Mouse (Mus musculus) heart, adult 2 months (tissue): ENCODE measurements around the gene Tbxas1. TPM values are rescaled to one million over a fixed set of nuclear protein-coding genes. Genes with fewer than 3 reads are reported as not detected.

Experiments used
- DNase-seq, 2 experiments: peaks; one replicate each; pipeline ENCODE4 v3.0.0; 2021
- H3K27ac ChIP-seq: fragments of 200-600 bp; 2 replicates; pipeline ENCODE4 v1.8.1; 2022
- H3K27me3 ChIP-seq: fragments of 200-500 bp; 2 replicates; pipeline ENCODE4 v1.6.1; 2012; ENCODE audit warnings: mild to moderate bottlenecking, low read length, inconsistent platforms, mixed read lengths; ENCODE audit not compliant: control insufficient read depth, insufficient read depth
- H3K36me3 ChIP-seq: fragments of 200-500 bp; 2 replicates; pipeline ENCODE4 v1.6.1; 2012; ENCODE audit warnings: low read length, inconsistent platforms; ENCODE audit not compliant: control insufficient read depth, insufficient read depth
- H3K4me1 ChIP-seq: fragments of 200-500 bp; 2 replicates; pipeline ENCODE4 v1.6.1; 2011; ENCODE audit warnings: low read length; ENCODE audit not compliant: control insufficient read depth, insufficient read depth
- H3K4me3 ChIP-seq: fragments of 200-600 bp; 2 replicates; pipeline ENCODE4 v1.8.1; 2022
- H3K79me2 ChIP-seq: fragments of 200-500 bp; replicated peaks from 2 replicates; pipeline ENCODE4 v1.6.1; 2012; ENCODE audit warnings: mild to moderate bottlenecking, inconsistent platforms, low read length, moderate library complexity, mixed read lengths; ENCODE audit not compliant: control insufficient read depth, insufficient read depth
- H3K9ac ChIP-seq: fragments of 200-500 bp; 2 replicates; pipeline ENCODE4 v1.6.1; 2012; ENCODE audit warnings: low read depth, mild to moderate bottlenecking, control low read depth, inconsistent platforms, low read length, mixed read lengths
- CTCF ChIP-seq: fragments of 200-600 bp; IDR thresholded peaks from 2 replicates; pipeline ENCODE4 v1.8.1; 2022; ENCODE audit warnings: antibody characterized with exemption, mild to moderate bottlenecking, moderate library complexity
- EP300 ChIP-seq: fragments of 200-500 bp; IDR thresholded peaks from 2 replicates; pipeline ENCODE4 v1.6.1; 2011; ENCODE audit warnings: low read depth, low read length, control low read depth; ENCODE audit not compliant: insufficient read depth
- POLR2A ChIP-seq: fragments of 200-500 bp; IDR thresholded peaks from 2 replicates; pipeline ENCODE4 v1.6.1; 2011; ENCODE audit warnings: mild to moderate bottlenecking, low read depth, low read length, control low read depth; ENCODE audit not compliant: insufficient read depth
- WGBS: fragments of 180-500 bp; shearing (Covaris S2); methylation state at CpG from one replicate; pipeline ENCODE4 v1.1.7; 2018; 5-methylcytosine and 5-hydroxymethylcytosine counted together
- intact Hi-C: fragments of 180-260 bp; cut with DNase I; formaldehyde crosslinking; loops from one replicate; pipeline ENCODE4 v1.15.1; 2025
- long read RNA-seq: library from polyadenylated mRNA; stranded (forward); transcript quantifications from one replicate; pipeline ENCODE4 v2.0.0, GENCODE M21; 2021
- polyA plus RNA-seq: library from polyadenylated mRNA; depleted of rRNA; stranded (reverse); fragments of >200 nt; gene quantifications from 2 replicates; pipeline ENCODE4 v1.2.3, GENCODE M21; 2012; rRNA removed
- total RNA-seq, 2 experiments: library from RNA; stranded (reverse); gene quantifications; 2 replicates each; pipeline ENCODE4 v1.2.3; 2021

Gene Tbxas1
- total RNA-seq = 1 to 10 TPM; 2.1 to 2.7 TPM
- 1.9 and 2.7 TPM in 2 replicates for polyA plus RNA-seq
- long read RNA-seq = 0 reads

- peak; percentile 21 to 71 for DNase-seq
- H3K79me2 ChIP-seq = no peaks in the 10 kb centered on the region
- H3K36me3 ChIP-seq = no peaks in the 10 kb centered on the region
- H3K27ac ChIP-seq = peak within 1 kb of the TSS; percentile 90
- intact Hi-C loops = loop anchor here (1.0 to 10.0 kb wide), 4 partner anchors 36 to 341 kb away; partner anchors contain the start of gene Fmc1
- no peaks in the 10 kb centered on the region; the same call in 1 of the 2 replicates for H3K27me3 ChIP-seq
- peak within 1 kb of the TSS; percentile 76 for H3K4me3 ChIP-seq
- TF ChIP-seq CTCF (no peak), EP300 (no peak), POLR2A (no peak)
- no peaks in the 10 kb centered on the region; the same call in 1 of the 2 replicates for H3K4me1 ChIP-seq
- WGBS = 4% methylated on average over 76 of the region's 77 CpGs
- H3K9ac ChIP-seq = peak within 1 kb of the TSS; percentile 99
Measured at GRCm38 (mm10) chr6:38875258-38876070, at the start of gene Tbxas1. Gene Tbxas1, plus strand, starts transcription at chr6:38875404.

- H3K27ac ChIP-seq = no peak overlapping the region
Measured at GRCm38 (mm10) chr6:38825886-38826285, 49.3 kb upstream of the Tbxas1 start.

GRCm38 (mm10) chr6:38826857-38827256 lies 48.3 kb upstream of the Tbxas1 start:
- no peak for TF ChIP-seq EP300
- TF ChIP-seq POLR2A = no peak
- no peak for TF ChIP-seq CTCF
- no peak overlapping the region for H3K4me3 ChIP-seq

More at GRCm38 (mm10) chr6:38825886-38826285, 49.3 kb upstream of the Tbxas1 start:
- DNase-seq = no peak
- Histone ChIP-seq H3K4me1 (peaks cover 2% of the 10 kb centered on the region), H3K4me3 (no peak overlapping the region), H3K79me2 (peaks cover 1% of the 10 kb centered on the region), H3K36me3 (peaks cover 5% of the 10 kb centered on the region), H3K9ac (no peak overlapping the region), H3K27me3 (no peaks in the 10 kb centered on the region)
- intact Hi-C loops = no loop called here
- TF ChIP-seq POLR2A (no peak), EP300 (no peak), CTCF (no peak)

GRCm38 (mm10) chr6:38827435-38827834 lies 47.8 kb upstream of the Tbxas1 start:
- no peak for DNase-seq
- Histone ChIP-seq H3K27me3 (no peaks in the 10 kb centered on the region), H3K79me2 (peaks cover 4% of the 10 kb centered on the region), H3K4me1 (peaks cover 2% of the 10 kb centered on the region), H3K27ac (no peak overlapping the region), H3K4me3 (no peak overlapping the region), H3K9ac (no peak overlapping the region), H3K36me3 (peaks cover 5% of the 10 kb centered on the region)
- intact Hi-C loops = no loop called here
- 84% methylated on average over 5 of the region's 5 CpGs for WGBS
- TF ChIP-seq CTCF (peak; percentile 19; the same call in 1 of the 2 replicates), POLR2A (no peak), EP300 (no peak)

More at GRCm38 (mm10) chr6:38826857-38827256, 48.3 kb upstream of the Tbxas1 start:
- intact Hi-C loops = no loop called here
- no peak overlapping the region for H3K9ac ChIP-seq
- no peak overlapping the region for H3K27ac ChIP-seq
- H3K36me3 ChIP-seq = peaks cover 5% of the 10 kb centered on the region
- WGBS = 64% methylated on average over 3 of the region's 3 CpGs
- no peaks in the 10 kb centered on the region for H3K27me3 ChIP-seq
- peaks cover 4% of the 10 kb centered on the region for H3K79me2 ChIP-seq
- H3K4me1 ChIP-seq = peaks cover 2% of the 10 kb centered on the region
- DNase-seq = no peak

GRCm38 (mm10) chr6:38828211-38828610 lies 47.0 kb upstream of the Tbxas1 start:
- Histone ChIP-seq H3K9ac (no peak overlapping the region), H3K79me2 (peaks cover 4% of the 10 kb centered on the region), H3K36me3 (peaks cover 5% of the 10 kb centered on the region), H3K4me1 (peaks cover 2% of the 10 kb centered on the region), H3K27ac (no peak overlapping the region), H3K27me3 (no peaks in the 10 kb centered on the region), H3K4me3 (no peak overlapping the region)
- no peak for DNase-seq
- intact Hi-C loops = no loop called here
- 72% methylated on average over 2 of the region's 2 CpGs for WGBS
- TF ChIP-seq POLR2A (no peak), EP300 (no peak), CTCF (no peak)

GRCm38 (mm10) chr6:38829452-38829851 lies 45.8 kb upstream of the Tbxas1 start:
- no peak for TF ChIP-seq CTCF
- no peak for TF ChIP-seq POLR2A
- TF ChIP-seq EP300 = no peak
- H3K9ac ChIP-seq = no peak overlapping the region
- no peaks in the 10 kb centered on the region for H3K27me3 ChIP-seq
- WGBS = 74% methylated on average over 3 of the region's 3 CpGs
- intact Hi-C loops = no loop called here
- no peak overlapping the region for H3K27ac ChIP-seq
- no peak overlapping the region for H3K4me3 ChIP-seq
- no peak for DNase-seq
- no peaks in the 10 kb centered on the region for H3K36me3 ChIP-seq
- peaks cover 4% of the 10 kb centered on the region for H3K79me2 ChIP-seq
- H3K4me1 ChIP-seq = no peaks in the 10 kb centered on the region; the same call in 1 of the 2 replicates
